Mouse (Mus musculus) small intestine, adult 2 months (tissue): ENCODE data around the gene Gm17555. TPM values are rescaled to one million over a fixed set of nuclear protein-coding genes. Genes with fewer than 3 reads are reported as not detected.
"Not testable (repeated sequence)": the region's sequence is repeated elsewhere in the genome, so short reads cannot be mapped to it uniquely, and the experiment has no call there.

Experiments used
- H3K27ac ChIP-seq: fragments of 200-500 bp; 2 replicates; pipeline ENCODE4 v1.5.1; 2012; ENCODE audit warnings: low read depth, low read length, control low read depth, inconsistent platforms; ENCODE audit not compliant: insufficient read depth
- H3K27me3 ChIP-seq: fragments of 200-500 bp; 2 replicates; pipeline ENCODE4 v1.6.1; 2012; ENCODE audit warnings: mild to moderate bottlenecking, moderate library complexity, low read length, inconsistent platforms; ENCODE audit not compliant: control insufficient read depth, insufficient read depth
- H3K36me3 ChIP-seq: fragments of 200-500 bp; 2 replicates; pipeline ENCODE4 v1.6.1; 2012; ENCODE audit warnings: mild to moderate bottlenecking, low read length, control low read depth, inconsistent platforms; ENCODE audit not compliant: control insufficient read depth, insufficient read depth
- H3K4me1 ChIP-seq: fragments of 200-500 bp; 2 replicates; pipeline ENCODE4 v1.6.1; 2012; ENCODE audit warnings: low read length, inconsistent platforms, mixed read lengths; ENCODE audit not compliant: control insufficient read depth, insufficient read depth, insufficient read length
- H3K4me3 ChIP-seq: fragments of 200-500 bp; 2 replicates; pipeline ENCODE4 v1.5.1; 2012; ENCODE audit warnings: low read depth, mild to moderate bottlenecking, control low read depth, inconsistent platforms, low read length, moderate library complexity
- CTCF ChIP-seq: fragments of 200-500 bp; IDR thresholded peaks from 2 replicates; pipeline ENCODE4 v1.5.1; 2012; ENCODE audit warnings: low read depth, mild to moderate bottlenecking, control low read depth, inconsistent platforms, low read length, moderate library complexity, mixed read lengths; ENCODE audit not compliant: insufficient replicate concordance, insufficient read length; ENCODE audit errors: extremely low read depth
- POLR2A ChIP-seq: fragments of 200-500 bp; IDR thresholded peaks from 2 replicates; pipeline ENCODE4 v1.6.1; 2012; ENCODE audit warnings: low read depth, mild to moderate bottlenecking, control low read depth, inconsistent platforms, low read length, moderate library complexity
- WGBS: fragments of 180-500 bp; shearing (Covaris S2); methylation state at CpG from one replicate; pipeline ENCODE4 v1.1.7; 2018; 5-methylcytosine and 5-hydroxymethylcytosine counted together
- polyA plus RNA-seq: library from polyadenylated mRNA; depleted of rRNA; stranded (reverse); fragments of >200 nt; gene quantifications from 2 replicates; pipeline ENCODE4 v1.2.3, GENCODE M21; 2012; rRNA removed

Gm17555 gene
- polyA plus RNA-seq, result not detected in 2 replicates

DNA sequence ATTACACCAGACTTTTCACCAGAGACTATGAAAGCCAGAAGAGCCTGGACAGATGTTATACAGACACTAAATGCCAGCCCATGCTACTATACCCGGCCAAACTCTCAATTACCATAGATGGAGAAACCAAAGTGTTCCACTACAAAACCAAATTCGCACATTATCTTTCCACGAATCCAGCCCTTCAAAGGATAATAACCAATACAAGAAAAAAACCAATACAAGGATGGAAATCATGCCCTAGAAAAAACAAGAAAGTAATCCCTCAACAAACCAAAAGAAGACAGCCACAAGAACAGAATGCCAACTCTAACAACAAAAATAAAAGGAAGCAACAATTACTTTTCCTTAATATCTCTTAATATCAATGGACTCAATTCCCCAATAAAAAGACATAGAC, at the start of gene Gm17555:
Gene Gm17555 (plus strand): TSS at position 301 of the 400 bp plus-strand sequence.
- H3K36me3 ChIP-seq, H3K4me1 ChIP-seq, H3K4me3 ChIP-seq, H3K27me3 ChIP-seq, H3K27ac ChIP-seq: not testable (repeated sequence)
- 89% methylated on average over 3 of the region's 3 CpGs for WGBS

GRCm38 (mm10) chr2:126165277-126166018, 49.5 kb upstream of the Gm17555 start:
- Histone ChIP-seq H3K27ac (no peak overlapping the region), H3K27me3 (no peaks in the 10 kb centered on the region), H3K4me3 (no peak overlapping the region), H3K36me3 (peaks cover 9% of the 10 kb centered on the region), H3K4me1 (no peaks in the 10 kb centered on the region)
- TF ChIP-seq CTCF (no peak), POLR2A (no peak)
- 89% methylated on average over 5 of the region's 5 CpGs for WGBS

DNA sequence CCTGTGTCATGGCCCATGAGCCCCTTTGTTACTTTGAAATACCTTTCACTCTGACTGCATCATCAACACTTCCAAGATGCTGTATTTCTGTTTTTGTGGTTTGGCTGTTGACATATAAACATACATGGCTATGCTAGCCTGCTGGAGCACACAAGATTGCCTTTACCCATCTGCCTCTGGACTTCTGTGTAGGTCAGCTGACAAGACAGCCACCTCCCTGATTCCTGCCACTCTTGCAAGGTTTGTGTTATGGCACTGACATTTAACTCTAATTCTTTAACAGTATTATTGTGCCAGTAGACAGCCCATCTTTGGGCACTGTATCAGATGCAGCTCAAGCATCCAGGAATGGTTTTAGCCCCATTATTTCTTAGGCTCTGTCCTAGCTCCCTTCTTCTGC, 48.6 kb upstream of the Gm17555 start:
- H3K36me3 ChIP-seq, result peaks cover 9% of the 10 kb centered on the region
- no peak overlapping the region for H3K4me3 ChIP-seq
- H3K27me3 ChIP-seq, result no peaks in the 10 kb centered on the region
- H3K27ac ChIP-seq, result no peak overlapping the region
- TF ChIP-seq POLR2A (no peak), CTCF (no peak)
- H3K4me1 ChIP-seq, result no peaks in the 10 kb centered on the region

- Histone ChIP-seq H3K27ac (no peak overlapping the region), H3K27me3 (no peaks in the 10 kb centered on the region), H3K4me1 (no peaks in the 10 kb centered on the region), H3K36me3 (peaks cover 4% of the 10 kb centered on the region; the same call in 1 of the 2 replicates), H3K4me3 (no peak overlapping the region)
- TF ChIP-seq POLR2A (no peak), CTCF (no peak)
- WGBS, result 82% methylated on average over 8 of the region's 8 CpGs
Observed at GRCm38 (mm10) chr2:126166848-126167617, 47.9 kb upstream of the Gm17555 start.

GRCm38 (mm10) chr2:126171427-126171826, 43.5 kb upstream of the Gm17555 start:
- H3K27me3 ChIP-seq, result no peaks in the 10 kb centered on the region
- WGBS, result 92% methylated on average over 1 of the region's 1 CpGs
- TF ChIP-seq CTCF, result no peak
- no peak for TF ChIP-seq POLR2A
- no peaks in the 10 kb centered on the region for H3K4me1 ChIP-seq
- H3K36me3 ChIP-seq, result no peaks in the 10 kb centered on the region
- no peak overlapping the region for H3K4me3 ChIP-seq
- no peak overlapping the region for H3K27ac ChIP-seq

DNA sequence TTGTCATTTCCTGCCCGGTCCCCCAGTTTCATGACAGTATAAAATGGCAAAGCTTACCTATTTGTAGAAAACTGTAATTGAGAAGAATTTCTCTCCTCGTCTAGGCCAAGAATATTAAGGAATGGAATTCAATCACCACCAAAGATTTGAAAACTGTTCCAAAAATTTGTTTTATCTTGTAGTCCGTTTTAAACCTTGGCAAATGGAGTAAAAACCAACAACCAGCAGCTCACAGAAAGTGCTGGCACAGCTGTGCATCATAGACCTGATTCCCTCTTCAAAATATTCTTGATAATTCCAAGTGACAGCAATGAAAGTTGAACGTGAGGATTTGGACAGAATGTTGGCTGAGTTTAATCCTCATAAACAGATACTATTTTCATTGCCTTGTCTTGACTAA, 23.6 kb upstream of the Gm17555 start:
- Histone ChIP-seq H3K4me3 (no peak overlapping the region), H3K36me3 (no peaks in the 10 kb centered on the region), H3K4me1 (no peaks in the 10 kb centered on the region), H3K27ac (no peak overlapping the region), H3K27me3 (no peaks in the 10 kb centered on the region)
- no peak for TF ChIP-seq POLR2A
- no peak for TF ChIP-seq CTCF
- WGBS, result 70% methylated on average over 4 of the region's 4 CpGs

DNA sequence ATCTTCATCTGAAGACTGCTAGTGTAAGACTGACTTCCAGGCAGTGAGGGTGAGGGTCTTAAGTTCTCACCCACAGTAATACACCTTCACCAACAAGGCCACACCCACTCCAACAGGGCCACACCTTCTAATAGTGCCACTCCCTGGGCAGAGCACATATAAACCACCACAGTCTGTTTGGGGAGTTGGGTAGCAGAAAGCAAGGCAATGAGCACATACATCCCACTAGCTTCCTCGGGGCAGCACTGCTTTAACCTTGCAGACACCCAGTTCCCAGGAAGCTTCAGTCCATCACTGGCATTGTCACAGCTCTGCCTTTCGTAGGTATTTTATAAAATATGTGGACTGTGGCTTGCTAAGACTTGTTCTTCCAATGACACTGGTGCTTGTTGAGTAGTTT, 22.8 kb upstream of the Gm17555 start:
- TF ChIP-seq CTCF (no peak), POLR2A (no peak)
- H3K27ac ChIP-seq, result no peak overlapping the region
- H3K4me1 ChIP-seq, result no peaks in the 10 kb centered on the region
- no peaks in the 10 kb centered on the region for H3K36me3 ChIP-seq
- H3K27me3 ChIP-seq, result no peaks in the 10 kb centered on the region
- 78% methylated on average over 2 of the region's 2 CpGs for WGBS
- no peak overlapping the region for H3K4me3 ChIP-seq
